Mouse (Mus musculus): Measurements from ENCODE around the gene Tlr12. TPM values are rescaled to one million over a fixed set of nuclear protein-coding genes. Genes with fewer than 3 reads are reported as not detected.

Tlr12 gene
- polyA plus RNA-seq, 1 experiment: 2.1 TPM

DNA sequence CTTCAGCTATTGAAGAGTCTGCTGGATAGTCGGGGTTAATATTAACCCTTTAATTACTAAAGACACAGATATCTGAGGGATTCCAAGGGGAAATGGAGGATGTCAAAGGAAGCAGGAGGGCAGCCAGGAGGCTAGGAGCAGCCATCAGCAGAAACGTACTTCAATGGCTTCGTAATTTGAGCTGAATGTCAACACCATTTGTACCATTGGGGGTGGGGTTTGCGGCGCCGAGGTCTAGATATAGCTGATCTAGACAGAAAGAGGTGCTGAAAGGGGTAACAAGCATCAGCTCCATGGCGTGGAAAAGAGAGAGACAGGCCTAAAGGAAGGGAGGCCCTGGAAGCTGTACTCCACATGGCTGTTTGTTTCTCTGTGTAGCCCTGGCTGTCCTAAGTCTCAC, 28.3 kb upstream of the Tlr12 start:
- no peak for TF ChIP-seq POLR2A (IDR thresholded peaks at IDR 0.05; ENCODE audit: borderline replicate concordance, extremely low read depth, insufficient read depth, insufficient read length, poor library complexity, severe bottlenecking)
- TF ChIP-seq CTCF (IDR thresholded peaks at IDR 0.05; ENCODE audit: borderline replicate concordance, extremely low read depth, insufficient read depth, insufficient read length): no peak
- no peak for DNase-seq (ENCODE audit: low read depth)

DNA sequence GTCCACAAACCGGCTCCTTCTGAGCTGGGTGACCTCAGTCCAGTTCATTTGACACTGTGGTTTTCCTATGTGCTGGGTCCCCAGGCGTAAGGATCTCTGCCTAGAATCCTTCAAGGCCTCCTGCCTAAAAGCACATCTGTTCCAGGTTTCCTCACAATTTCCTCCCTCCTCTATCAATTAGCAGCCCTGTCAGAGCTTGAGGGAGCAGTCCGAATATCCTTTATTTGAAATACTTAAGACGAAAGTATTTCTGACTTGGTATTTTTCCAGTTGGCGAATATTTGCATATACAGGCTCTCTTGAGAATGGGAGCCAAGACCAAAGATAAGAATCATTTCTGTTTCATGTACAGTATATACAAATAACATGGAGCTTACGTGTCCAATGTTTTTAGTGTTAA, 27.5 kb upstream of the Tlr12 start:
- TF ChIP-seq CTCF (IDR thresholded peaks at IDR 0.05; ENCODE audit: borderline replicate concordance, extremely low read depth, insufficient read depth, insufficient read length) (no peak), POLR2A (IDR thresholded peaks at IDR 0.05; ENCODE audit: borderline replicate concordance, extremely low read depth, insufficient read depth, insufficient read length, poor library complexity, severe bottlenecking) (no peak)
- DNase-seq (ENCODE audit: low read depth): no peak

DNA sequence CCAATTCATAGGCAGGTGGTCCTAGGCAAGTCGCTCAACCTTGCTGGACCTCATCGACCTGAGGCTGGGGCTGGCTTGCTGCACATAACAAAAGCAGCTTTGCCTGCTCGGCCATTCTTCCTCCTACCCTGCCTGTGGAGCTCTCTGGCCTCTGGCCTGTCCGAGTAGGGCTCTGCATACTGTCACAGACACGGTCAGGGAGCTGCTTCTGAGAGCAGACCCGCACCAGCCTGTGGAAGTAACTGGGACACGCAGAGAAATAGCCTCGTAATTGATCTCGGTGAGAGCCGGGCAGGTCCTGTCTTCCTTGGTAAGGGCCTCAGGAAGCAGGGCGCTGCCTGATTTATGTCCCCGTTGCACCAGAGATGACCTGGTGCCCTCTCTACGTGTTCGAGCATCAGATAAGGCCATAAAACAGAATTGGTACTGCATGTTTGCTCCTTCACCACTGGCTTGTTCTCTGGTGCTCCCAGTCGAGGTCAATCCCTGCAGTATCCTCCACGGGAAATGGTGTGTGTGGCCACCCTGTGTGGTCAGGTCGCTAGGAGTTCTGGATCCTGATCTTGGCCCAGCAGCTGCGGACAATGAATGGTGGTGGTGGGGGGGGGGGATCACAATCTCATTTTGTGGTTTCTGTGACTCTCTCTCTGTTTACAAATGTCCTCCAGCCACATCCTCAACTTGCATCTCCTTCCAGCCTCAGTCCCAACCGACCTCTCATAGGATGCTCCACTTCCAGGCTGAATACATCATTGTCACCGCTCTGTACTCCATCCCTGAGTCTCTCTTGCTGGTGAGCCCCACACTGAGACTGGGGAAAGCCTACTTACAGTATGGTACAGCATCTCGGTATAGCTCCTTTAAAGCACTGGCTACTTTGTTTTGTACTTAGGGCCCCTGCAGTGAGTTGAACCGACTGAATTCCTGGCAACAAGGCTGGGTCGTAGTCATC, 23.6 kb upstream of the Tlr12 start:
- TF ChIP-seq POLR2A (IDR thresholded peaks at IDR 0.05; ENCODE audit: borderline replicate concordance, extremely low read depth, insufficient read depth, insufficient read length, poor library complexity, severe bottlenecking): no peak
- TF ChIP-seq CTCF (IDR thresholded peaks at IDR 0.05; ENCODE audit: borderline replicate concordance, extremely low read depth, insufficient read depth, insufficient read length): no peak
- DNase-seq (ENCODE audit: low read depth): no peak

DNA sequence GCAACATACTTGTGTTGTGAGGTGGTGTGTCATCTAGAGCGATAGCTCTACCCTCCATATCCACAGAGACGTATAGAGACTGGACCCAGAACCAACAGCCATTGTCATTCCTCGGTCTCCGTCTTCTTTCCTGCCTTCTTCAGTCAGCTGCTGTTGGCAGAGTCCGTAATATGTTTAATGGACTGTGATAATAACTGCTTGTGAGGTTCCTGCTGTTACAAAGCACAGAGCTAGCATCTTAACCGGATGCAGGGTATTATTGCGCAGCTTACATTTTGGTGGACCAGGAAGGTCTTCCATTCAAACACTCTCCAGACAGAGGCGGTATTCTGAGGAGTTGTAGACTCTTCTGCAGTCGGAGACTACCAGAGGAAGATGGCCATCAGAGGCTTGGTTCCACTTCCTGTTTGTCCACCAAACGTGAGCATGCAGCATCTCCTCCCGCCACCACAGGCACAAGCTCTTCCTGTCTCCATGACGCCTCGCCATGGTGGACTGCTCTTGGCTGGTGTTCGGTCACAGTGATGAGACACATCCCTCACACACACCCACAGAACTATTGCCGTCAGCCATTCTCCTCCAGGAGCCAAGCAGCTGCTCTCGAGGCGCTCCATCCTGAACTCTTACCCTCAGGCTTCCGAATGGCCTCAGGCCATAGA, 20.0 kb upstream of the Tlr12 start:
- no peak for TF ChIP-seq CTCF (IDR thresholded peaks at IDR 0.05; ENCODE audit: borderline replicate concordance, extremely low read depth, insufficient read depth, insufficient read length)
- no peak for TF ChIP-seq POLR2A (IDR thresholded peaks at IDR 0.05; ENCODE audit: borderline replicate concordance, extremely low read depth, insufficient read depth, insufficient read length, poor library complexity, severe bottlenecking)

DNA sequence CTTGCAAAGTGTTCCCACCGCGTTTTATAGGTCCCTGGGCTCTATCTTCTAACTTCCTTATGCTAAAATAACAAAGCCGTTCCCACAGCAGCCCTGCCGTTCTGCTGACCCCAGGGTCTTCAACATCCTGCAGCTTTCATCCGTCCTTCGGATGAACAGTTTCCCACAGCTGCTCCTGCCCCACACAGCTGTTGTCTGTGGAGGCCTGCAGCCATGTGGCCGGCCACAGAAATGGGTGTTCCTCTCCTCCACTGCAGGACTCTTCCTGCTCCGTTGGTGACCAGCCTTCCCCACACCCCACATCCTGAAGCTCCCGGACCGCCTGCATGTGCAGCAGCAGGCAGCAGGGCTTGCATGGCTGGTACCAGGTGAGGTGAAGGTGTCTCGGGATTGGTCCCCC, 18.8 kb upstream of the Tlr12 start:
- TF ChIP-seq CTCF (IDR thresholded peaks at IDR 0.05; ENCODE audit: borderline replicate concordance, extremely low read depth, insufficient read depth, insufficient read length) (no peak), POLR2A (IDR thresholded peaks at IDR 0.05; ENCODE audit: borderline replicate concordance, extremely low read depth, insufficient read depth, insufficient read length, poor library complexity, severe bottlenecking) (no peak)

More for the DNA sequence above, 20.0 kb upstream of the Tlr12 start:
- DNase-seq (ENCODE audit: low read depth): no peak

DNA sequence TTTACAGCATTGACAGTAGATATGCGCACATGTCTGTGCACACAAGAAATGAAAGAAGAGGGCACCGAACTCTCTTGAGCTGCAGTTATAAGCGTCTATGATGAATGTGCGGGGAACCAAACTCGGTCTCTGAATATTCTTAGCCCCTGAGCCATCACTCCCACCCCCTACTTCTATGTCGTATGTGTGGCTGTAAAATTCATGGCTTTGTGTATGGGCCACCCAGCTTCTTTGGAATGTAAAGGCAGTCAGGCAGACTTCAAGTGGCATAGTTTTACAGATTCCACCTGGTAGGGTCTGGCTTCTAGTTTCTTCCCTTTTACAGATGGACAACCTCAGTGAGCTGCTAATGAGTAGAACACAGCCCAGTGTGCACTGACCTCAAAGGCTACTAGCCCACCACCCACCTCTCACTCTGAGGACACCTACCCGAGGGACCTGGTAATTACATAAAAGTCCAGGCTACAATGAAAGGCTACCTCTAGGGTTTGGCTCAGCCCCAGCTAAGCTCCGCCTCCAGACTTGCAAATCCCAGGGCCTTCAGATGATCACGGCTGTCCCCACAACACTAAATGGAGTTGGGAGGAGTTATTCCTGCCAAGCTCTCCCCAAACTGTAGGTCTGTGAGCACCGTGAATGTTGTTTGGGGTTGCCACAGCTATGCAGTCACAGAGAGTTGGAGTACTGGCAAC, 17.6 kb upstream of the Tlr12 start:
- TF ChIP-seq CTCF (IDR thresholded peaks at IDR 0.05; ENCODE audit: borderline replicate concordance, extremely low read depth, insufficient read depth, insufficient read length) (no peak), POLR2A (IDR thresholded peaks at IDR 0.05; ENCODE audit: borderline replicate concordance, extremely low read depth, insufficient read depth, insufficient read length, poor library complexity, severe bottlenecking) (no peak)
- peak; percentile 44 for DNase-seq (ENCODE audit: low read depth)

More for the DNA sequence above, 18.8 kb upstream of the Tlr12 start:
- no peak for DNase-seq (ENCODE audit: low read depth)

DNA sequence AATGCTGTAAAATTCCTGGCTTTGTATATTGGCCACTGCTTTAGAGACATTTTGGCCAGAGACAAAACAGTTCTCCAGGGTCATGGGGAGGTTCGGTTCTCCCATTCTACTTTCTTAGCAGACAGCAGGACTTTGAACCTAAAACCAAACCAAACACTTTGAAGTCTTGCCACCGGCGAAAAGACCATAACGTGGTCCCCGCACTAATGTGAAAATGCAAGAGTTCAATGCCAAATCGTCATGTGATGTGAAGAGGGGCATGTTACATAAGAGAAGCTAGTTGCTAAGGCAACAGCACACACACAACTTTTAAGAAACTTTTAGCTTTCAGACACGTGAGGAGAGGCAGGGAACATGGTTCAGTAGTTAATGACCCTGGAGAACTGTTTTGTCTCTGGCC, 17.0 kb upstream of the Tlr12 start:
- no peak for DNase-seq (ENCODE audit: low read depth)
- TF ChIP-seq CTCF (IDR thresholded peaks at IDR 0.05; ENCODE audit: borderline replicate concordance, extremely low read depth, insufficient read depth, insufficient read length) (no peak), POLR2A (IDR thresholded peaks at IDR 0.05; ENCODE audit: borderline replicate concordance, extremely low read depth, insufficient read depth, insufficient read length, poor library complexity, severe bottlenecking) (no peak)

DNA sequence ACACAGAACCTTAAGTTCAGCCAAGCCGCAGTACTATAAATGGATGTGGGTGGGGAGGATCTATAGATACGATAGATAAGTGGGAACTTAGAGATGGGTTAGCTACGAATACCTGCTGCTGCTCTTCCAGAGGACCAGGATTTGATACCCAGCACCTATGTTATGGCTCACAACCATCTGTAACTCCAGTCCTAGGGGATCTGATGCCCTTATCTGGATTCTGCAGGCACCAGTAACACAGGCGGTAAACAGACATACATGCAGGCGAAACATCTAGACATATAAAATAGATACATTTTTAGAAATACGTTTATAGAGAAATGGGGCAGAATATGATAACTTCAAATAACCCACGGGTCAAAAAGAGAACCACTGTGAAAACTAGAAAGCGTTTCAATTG, 2.7 kb upstream of the Tlr12 start:
- TF ChIP-seq CTCF (IDR thresholded peaks at IDR 0.05; ENCODE audit: borderline replicate concordance, extremely low read depth, insufficient read depth, insufficient read length) (no peak), POLR2A (IDR thresholded peaks at IDR 0.05; ENCODE audit: borderline replicate concordance, extremely low read depth, insufficient read depth, insufficient read length, poor library complexity, severe bottlenecking) (no peak)
- no peak for DNase-seq (ENCODE audit: low read depth)

DNA sequence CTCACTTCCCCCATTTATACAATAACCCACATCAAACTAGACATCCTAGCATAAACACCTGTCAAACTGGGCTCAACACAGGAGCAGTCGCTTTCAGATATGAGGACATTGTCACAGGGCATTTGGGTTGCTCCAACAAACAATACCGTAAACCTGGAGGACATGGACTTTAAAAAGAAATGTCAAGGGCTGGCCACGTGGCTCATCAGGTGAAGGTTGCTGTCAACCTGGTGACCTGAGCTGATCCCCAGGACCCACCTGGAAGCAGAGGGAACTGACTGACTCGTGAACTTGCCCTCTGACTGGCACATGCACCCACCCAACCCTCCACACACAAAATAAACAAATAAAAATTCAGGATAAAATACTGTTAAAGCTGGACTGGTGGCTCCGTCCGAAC, 2.2 kb upstream of the Tlr12 start:
- TF ChIP-seq POLR2A (IDR thresholded peaks at IDR 0.05; ENCODE audit: borderline replicate concordance, extremely low read depth, insufficient read depth, insufficient read length, poor library complexity, severe bottlenecking) (no peak), CTCF (IDR thresholded peaks at IDR 0.05; ENCODE audit: borderline replicate concordance, extremely low read depth, insufficient read depth, insufficient read length) (no peak)
- DNase-seq (ENCODE audit: low read depth): no peak

DNA sequence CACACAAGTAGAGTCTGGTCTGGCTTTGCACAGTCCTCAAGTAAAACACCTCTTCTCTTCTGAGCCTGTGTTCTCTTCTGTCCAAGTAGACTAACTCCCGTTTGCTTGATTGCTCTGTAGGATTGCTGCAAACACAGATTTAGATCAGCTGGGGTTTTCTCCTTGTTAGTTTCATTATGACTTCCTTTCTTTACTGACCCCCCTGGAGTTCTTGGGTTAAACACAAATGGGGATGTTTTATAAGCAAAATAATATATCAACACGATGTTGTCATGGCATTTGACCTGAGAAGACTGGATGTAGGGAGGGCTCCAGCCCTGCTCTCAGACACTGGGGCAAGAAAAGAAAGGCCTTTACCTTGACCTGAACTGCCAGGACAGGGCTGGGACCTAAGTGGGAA, 544 bp upstream of the Tlr12 start:
- TF ChIP-seq CTCF (IDR thresholded peaks at IDR 0.05; ENCODE audit: borderline replicate concordance, extremely low read depth, insufficient read depth, insufficient read length): no peak
- TF ChIP-seq POLR2A (IDR thresholded peaks at IDR 0.05; ENCODE audit: borderline replicate concordance, extremely low read depth, insufficient read depth, insufficient read length, poor library complexity, severe bottlenecking): no peak
- DNase-seq (ENCODE audit: low read depth): no peak
